Mouse (Mus musculus) heart, embryonic 13.5 days (tissue): ENCODE measurements around the gene Gm5460. TPM values are rescaled to one million over a fixed set of nuclear protein-coding genes. Genes with fewer than 3 reads are reported as not detected.

Source experiments
- ATAC-seq: fragments of 200-750 bp; cut with Nextera tagmentation; 2 replicates; pipeline ENCODE4 v1.8.0; 2017; ENCODE audit warnings: moderate TSS enrichment; ENCODE audit not compliant: insufficient number of reproducible peaks, low FRiP score, low TSS enrichment; ENCODE audit errors: extremely low read depth
- H3K27ac ChIP-seq: fragments of 300-500 bp; sonication (generic); replicated peaks from 2 replicates; pipeline ENCODE4 v1.5.1; 2015; ENCODE audit warnings: moderate library complexity, mild to moderate bottlenecking, inconsistent platforms
- H3K27me3 ChIP-seq: fragments of 300-500 bp; sonication (generic); replicated peaks from 2 replicates; pipeline ENCODE4 v1.6.1; 2015; ENCODE audit warnings: mild to moderate bottlenecking, inconsistent platforms
- H3K36me3 ChIP-seq: fragments of 300-500 bp; sonication (generic); 2 replicates; pipeline ENCODE4 v1.6.1; 2015; ENCODE audit warnings: mild to moderate bottlenecking, inconsistent platforms
- H3K4me1 ChIP-seq: fragments of 300-500 bp; sonication (generic); 2 replicates; pipeline ENCODE4 v1.6.1; 2015; ENCODE audit warnings: inconsistent platforms
- H3K4me2 ChIP-seq: fragments of 300-500 bp; sonication (generic); 2 replicates; pipeline ENCODE4 v1.6.1; 2015; ENCODE audit warnings: inconsistent platforms, mild to moderate bottlenecking, moderate library complexity
- H3K4me3 ChIP-seq: fragments of 300-500 bp; sonication (generic); 2 replicates; pipeline ENCODE4 v1.5.1; 2015; ENCODE audit warnings: moderate library complexity, mild to moderate bottlenecking, inconsistent platforms
- H3K9ac ChIP-seq: fragments of 300-500 bp; sonication (generic); 2 replicates; pipeline ENCODE4 v1.6.1; 2015; ENCODE audit warnings: inconsistent platforms, mild to moderate bottlenecking, moderate library complexity
- H3K9me3 ChIP-seq: fragments of 300-500 bp; sonication (generic); 2 replicates; pipeline ENCODE4 v1.6.1; 2016; ENCODE audit warnings: inconsistent platforms
- WGBS: fragments of 180-500 bp; shearing (Covaris S2); methylation state at CpG from one replicate; pipeline ENCODE4 v1.1.7; 2015; ENCODE audit warnings: mixed read lengths; 5-methylcytosine and 5-hydroxymethylcytosine counted together
- polyA plus RNA-seq: library from polyadenylated mRNA; unstranded; fragments of >200 nt; fragmentation: Nextera tagmentation; extraction: Ambion mirVana; gene quantifications from 2 replicates; pipeline ENCODE4 v1.2.1, GENCODE M21; 2015

Gene Gm5460
- polyA plus RNA-seq, 1 experiment from 2014 or later: 0.04 TPM

- no peak overlapping the region for H3K4me3 ChIP-seq
- no peak overlapping the region for H3K27ac ChIP-seq
- H3K36me3 ChIP-seq: no peaks in the 10 kb centered on the region
- H3K9ac ChIP-seq: no peak overlapping the region
- peaks cover 16% of the 10 kb centered on the region for H3K4me1 ChIP-seq
- H3K4me2 ChIP-seq: no peak overlapping the region
- H3K27me3 ChIP-seq: no peaks in the 10 kb centered on the region; the same call in 1 of the 2 replicates
- H3K9me3 ChIP-seq: no peaks in the 10 kb centered on the region
- no peak for ATAC-seq
- WGBS: 69% methylated on average over 5 of the region's 5 CpGs
Measured at GRCm38 (mm10) chr14:34077222-34077621, 60.7 kb downstream of the Gm5460 start.

GRCm38 (mm10) chr14:34078293-34078692 lies 61.7 kb downstream of the Gm5460 start:
- H3K9ac ChIP-seq: no peak overlapping the region
- H3K27ac ChIP-seq: no peak overlapping the region
- 62% methylated on average over 4 of the region's 4 CpGs for WGBS
- H3K4me1 ChIP-seq: peaks cover 14% of the 10 kb centered on the region
- H3K9me3 ChIP-seq: no peaks in the 10 kb centered on the region
- no peak overlapping the region for H3K4me2 ChIP-seq
- ATAC-seq: no peak
- H3K36me3 ChIP-seq: no peaks in the 10 kb centered on the region
- H3K27me3 ChIP-seq: peaks cover under 1% of the 10 kb centered on the region; the same call in 1 of the 2 replicates
- no peak overlapping the region for H3K4me3 ChIP-seq

DNA sequence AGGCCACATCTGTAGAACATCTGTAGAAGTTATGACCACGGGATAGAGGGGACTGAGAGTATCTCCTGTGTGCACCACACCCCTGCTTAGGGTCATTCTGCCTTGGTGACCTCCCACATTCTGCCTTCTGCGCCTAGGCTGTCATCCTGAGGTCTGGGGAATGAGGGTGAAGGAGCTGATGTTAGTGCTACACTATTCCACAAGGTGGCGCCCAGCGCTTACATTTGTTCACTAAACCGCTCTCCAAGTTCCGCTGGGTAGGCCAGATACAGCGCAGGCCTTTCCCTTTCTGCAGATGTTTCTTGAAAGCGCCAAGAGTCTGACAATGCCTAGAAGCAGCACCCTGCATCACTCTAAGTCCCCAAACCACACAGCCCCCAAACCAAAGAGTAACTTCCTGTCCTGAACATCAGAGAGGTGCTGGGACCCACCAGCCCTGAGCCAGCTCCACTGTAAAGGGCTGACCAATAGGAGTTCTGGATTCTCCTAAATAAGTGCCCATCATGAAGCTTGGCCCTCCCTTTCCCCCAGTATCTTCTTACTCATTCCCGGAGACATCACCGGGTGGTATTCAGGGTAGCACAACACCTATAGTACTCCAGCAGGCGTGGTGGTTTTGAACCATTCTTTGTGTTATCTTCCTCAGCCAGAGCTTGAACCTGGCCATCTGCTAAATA lies 63.9 kb downstream of the Gm5460 start:
- no peak overlapping the region for H3K4me2 ChIP-seq
- no peak overlapping the region for H3K4me3 ChIP-seq
- H3K27me3 ChIP-seq: peaks cover 10% of the 10 kb centered on the region; the same call in 1 of the 2 replicates
- no peaks in the 10 kb centered on the region for H3K9me3 ChIP-seq
- WGBS: 10% methylated on average over 11 of the region's 11 CpGs
- H3K4me1 ChIP-seq: no peaks in the 10 kb centered on the region
- H3K9ac ChIP-seq: no peak overlapping the region
- H3K36me3 ChIP-seq: no peaks in the 10 kb centered on the region
- ATAC-seq: no peak
- H3K27ac ChIP-seq: no peak overlapping the region

DNA sequence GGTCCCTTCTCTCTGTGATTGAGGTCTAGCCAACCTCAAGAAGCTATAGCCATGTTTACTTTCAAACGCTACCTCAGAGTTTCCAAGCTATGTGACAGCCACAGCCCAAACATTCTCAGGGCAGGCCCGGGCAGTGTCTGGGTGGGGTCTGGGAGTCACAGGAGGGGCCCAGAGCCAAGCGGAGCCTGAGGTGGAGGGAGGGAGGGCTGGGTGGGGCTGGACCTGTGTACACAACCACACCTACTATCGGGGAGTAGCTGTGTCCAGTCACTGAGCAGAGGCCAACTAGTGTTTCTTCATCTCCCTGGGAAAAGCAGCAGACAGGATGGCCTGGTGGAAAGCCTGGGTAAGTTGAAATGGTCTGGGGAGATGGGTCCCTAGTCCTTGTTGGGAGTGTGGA lies 69.2 kb downstream of the Gm5460 start, which contains the start of gene Anxa8:
TSS of gene Anxa8 (plus strand) at position 251 of the 400 bp plus-strand sequence.
- H3K4me1 ChIP-seq: no peaks in the 10 kb centered on the region
- no peaks in the 10 kb centered on the region for H3K9me3 ChIP-seq
- no peaks in the 10 kb centered on the region for H3K36me3 ChIP-seq
- 54% methylated on average over 4 of the region's 4 CpGs for WGBS
- no peak for ATAC-seq
- H3K4me3 ChIP-seq: no peak within 1 kb of the TSS
- H3K4me2 ChIP-seq: no peak within 1 kb of the TSS
- H3K27me3 ChIP-seq: peaks cover 15% of the 10 kb centered on the region; the same call in 1 of the 2 replicates
- H3K9ac ChIP-seq: no peak within 1 kb of the TSS
- H3K27ac ChIP-seq: no peak within 1 kb of the TSS

DNA sequence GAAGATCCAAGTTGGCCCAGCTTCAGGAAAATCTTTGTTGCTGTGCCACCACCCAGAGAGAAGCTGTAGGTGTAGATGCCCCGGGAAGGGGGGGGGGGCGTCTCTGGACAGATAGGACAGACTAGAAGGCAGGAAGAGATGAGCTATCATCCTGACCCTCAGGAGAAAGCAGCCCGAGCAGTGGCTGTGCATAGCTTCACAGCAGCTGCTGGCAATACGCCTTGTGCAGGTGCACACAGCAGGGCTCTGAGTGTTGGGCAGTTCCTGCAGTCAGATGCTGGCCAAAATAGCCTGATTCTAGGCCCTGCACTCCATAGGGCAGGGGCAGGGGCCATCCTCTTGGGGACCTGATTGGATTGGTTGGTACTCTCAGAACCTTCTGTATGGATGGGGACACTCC lies 70.2 kb downstream of the Gm5460 start:
- Histone ChIP-seq H3K36me3 (no peaks in the 10 kb centered on the region), H3K27me3 (peaks cover 15% of the 10 kb centered on the region; the same call in 1 of the 2 replicates), H3K4me2 (no peak overlapping the region), H3K27ac (no peak overlapping the region), H3K4me3 (no peak overlapping the region), H3K4me1 (no peaks in the 10 kb centered on the region), H3K9me3 (no peaks in the 10 kb centered on the region), H3K9ac (no peak overlapping the region)
- 66% methylated on average over 3 of the region's 4 CpGs for WGBS
- ATAC-seq: no peak

- H3K4me3 ChIP-seq: no peak overlapping the region
- no peaks in the 10 kb centered on the region for H3K4me1 ChIP-seq
- no peak overlapping the region for H3K4me2 ChIP-seq
- peaks cover 15% of the 10 kb centered on the region; the same call in 1 of the 2 replicates for H3K27me3 ChIP-seq
- no peak overlapping the region for H3K9ac ChIP-seq
- 72% methylated on average over 2 of the region's 2 CpGs for WGBS
- H3K36me3 ChIP-seq: no peaks in the 10 kb centered on the region
- no peak overlapping the region for H3K27ac ChIP-seq
- no peaks in the 10 kb centered on the region for H3K9me3 ChIP-seq
- ATAC-seq: no peak
Measured at GRCm38 (mm10) chr14:34087856-34088398, 71.4 kb downstream of the Gm5460 start.

DNA sequence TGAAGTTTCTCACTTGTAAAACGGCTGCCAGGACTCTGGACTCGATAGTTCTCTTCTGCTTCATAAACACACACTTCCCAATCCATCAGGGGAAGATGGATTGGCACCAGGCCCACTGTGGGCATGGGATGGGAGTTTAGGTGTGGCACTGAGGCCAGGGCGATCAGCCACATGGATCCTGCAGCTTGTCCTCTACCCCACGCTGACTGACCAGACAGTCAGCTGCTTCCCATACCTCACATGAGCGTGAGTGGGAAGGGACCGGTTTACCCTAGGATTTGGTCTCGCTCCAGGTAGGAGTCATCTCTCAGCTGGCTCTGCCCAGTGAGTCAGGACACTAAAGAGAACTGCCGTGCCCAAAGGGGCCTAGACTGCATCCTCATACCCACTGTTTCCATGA lies 73.2 kb downstream of the Gm5460 start:
- Histone ChIP-seq H3K9ac (no peak overlapping the region), H3K27me3 (peaks cover 5% of the 10 kb centered on the region; the same call in 1 of the 2 replicates), H3K9me3 (no peaks in the 10 kb centered on the region), H3K4me1 (no peaks in the 10 kb centered on the region), H3K4me3 (no peak overlapping the region), H3K27ac (no peak overlapping the region), H3K4me2 (no peak overlapping the region), H3K36me3 (no peaks in the 10 kb centered on the region)
- WGBS: 76% methylated on average over 8 of the region's 8 CpGs
- no peak for ATAC-seq

- Histone ChIP-seq H3K9ac (no peak overlapping the region), H3K27ac (no peak overlapping the region), H3K36me3 (no peaks in the 10 kb centered on the region), H3K27me3 (peaks cover 5% of the 10 kb centered on the region; the same call in 1 of the 2 replicates), H3K4me3 (no peak overlapping the region), H3K4me1 (no peaks in the 10 kb centered on the region), H3K9me3 (no peaks in the 10 kb centered on the region), H3K4me2 (no peak overlapping the region)
- ATAC-seq: no peak
- 70% methylated on average over 5 of the region's 5 CpGs for WGBS
Measured at GRCm38 (mm10) chr14:34091475-34091874, 74.9 kb downstream of the Gm5460 start.

- H3K27me3 ChIP-seq: no peaks in the 10 kb centered on the region; the same call in 1 of the 2 replicates
- no peak overlapping the region for H3K9ac ChIP-seq
- no peak overlapping the region for H3K4me2 ChIP-seq
- H3K9me3 ChIP-seq: no peaks in the 10 kb centered on the region
- WGBS: 65% methylated on average over 1 of the region's 1 CpGs
- H3K36me3 ChIP-seq: no peaks in the 10 kb centered on the region
- no peak overlapping the region for H3K4me3 ChIP-seq
- H3K27ac ChIP-seq: no peak overlapping the region
- H3K4me1 ChIP-seq: no peaks in the 10 kb centered on the region
- no peak for ATAC-seq
Measured at GRCm38 (mm10) chr14:34092856-34093255, 76.3 kb downstream of the Gm5460 start.

DNA sequence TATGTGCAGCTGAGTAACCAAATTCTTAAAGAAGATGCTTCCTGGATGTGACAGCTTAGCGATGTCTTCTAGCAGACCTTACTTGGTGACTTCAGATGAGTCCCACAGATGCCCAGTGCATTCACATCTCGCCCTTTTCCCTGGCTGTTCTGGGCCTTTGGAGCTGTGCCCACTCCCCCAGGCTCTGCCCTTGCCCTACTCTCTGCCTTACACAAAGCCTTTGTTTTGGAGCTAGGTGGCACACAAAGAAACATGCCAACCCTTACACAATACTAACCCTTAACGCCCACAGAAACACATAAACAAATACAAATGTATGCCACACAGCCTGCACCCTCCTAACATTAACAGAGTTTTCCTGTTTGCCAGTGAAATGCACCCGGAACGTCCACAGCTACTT lies 79.6 kb downstream of the Gm5460 start:
- 69% methylated on average over 5 of the region's 5 CpGs for WGBS
- Histone ChIP-seq H3K27ac (no peak overlapping the region), H3K9me3 (no peaks in the 10 kb centered on the region), H3K36me3 (no peaks in the 10 kb centered on the region), H3K4me2 (no peak overlapping the region), H3K4me3 (no peak overlapping the region), H3K4me1 (no peaks in the 10 kb centered on the region), H3K27me3 (no peaks in the 10 kb centered on the region), H3K9ac (no peak overlapping the region)
- no peak for ATAC-seq
